Mouse (Mus musculus): ENCODE results near the gene Rnf126. TPM values are rescaled to one million over a fixed set of nuclear protein-coding genes. Genes with fewer than 3 reads are reported as not detected.

Gene Rnf126
- total RNA-seq, 2 experiments from 2014 or later = 90.7 to 95.8 TPM

DNA sequence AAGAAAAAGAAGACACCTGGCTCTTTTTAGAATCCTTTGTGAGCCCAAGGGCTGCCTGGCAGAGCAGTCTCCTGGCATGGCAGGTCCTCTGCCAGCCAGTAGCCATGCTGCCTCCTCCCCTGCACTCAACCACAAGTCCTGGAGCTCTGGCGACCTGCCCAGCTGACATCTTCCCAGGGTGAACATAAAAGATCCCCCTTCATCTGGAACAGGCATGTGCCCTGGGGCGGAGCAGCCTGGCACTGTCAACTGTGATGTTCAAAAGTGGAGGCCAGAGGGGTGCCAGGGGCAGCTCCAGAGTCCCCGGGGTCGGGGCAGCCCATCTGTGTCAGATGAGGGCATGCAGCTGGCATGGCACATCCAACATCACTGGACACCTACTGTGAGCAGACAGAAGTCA, 51.8 kb downstream of the Rnf126 start:
- DNase-seq (ENCODE audit: extremely low spot score in 1 of 2, low spot score in 2 of 2) = peak in 1 of 2 experiments; percentile 81
- intact Hi-C loops (cut with DNase I) = no loop called here

DNA sequence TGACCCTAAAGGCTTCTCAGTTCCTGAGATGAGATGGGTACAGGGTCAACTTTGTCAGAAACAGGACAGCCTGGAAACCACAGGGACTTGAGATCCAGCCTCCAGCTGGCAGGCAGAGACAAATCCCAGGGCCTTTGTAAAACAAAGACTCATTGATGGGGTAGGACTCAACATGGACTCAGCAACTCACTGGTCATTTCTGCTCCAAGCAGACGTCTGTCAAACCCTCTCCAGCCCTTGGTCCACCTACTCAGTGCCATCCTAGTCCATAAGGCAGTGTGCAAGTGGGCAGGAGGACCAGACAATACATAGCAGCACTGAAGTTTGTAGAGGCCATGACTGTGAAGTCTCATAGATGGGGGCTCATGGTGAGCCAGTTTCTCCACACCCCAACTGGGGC, 53.6 kb downstream of the Rnf126 start:
- DNase-seq (ENCODE audit: extremely low spot score in 1 of 2, low spot score in 2 of 2) = peak in 1 of 2 experiments; percentile 34
- intact Hi-C loops (cut with DNase I) = no loop called here

DNA sequence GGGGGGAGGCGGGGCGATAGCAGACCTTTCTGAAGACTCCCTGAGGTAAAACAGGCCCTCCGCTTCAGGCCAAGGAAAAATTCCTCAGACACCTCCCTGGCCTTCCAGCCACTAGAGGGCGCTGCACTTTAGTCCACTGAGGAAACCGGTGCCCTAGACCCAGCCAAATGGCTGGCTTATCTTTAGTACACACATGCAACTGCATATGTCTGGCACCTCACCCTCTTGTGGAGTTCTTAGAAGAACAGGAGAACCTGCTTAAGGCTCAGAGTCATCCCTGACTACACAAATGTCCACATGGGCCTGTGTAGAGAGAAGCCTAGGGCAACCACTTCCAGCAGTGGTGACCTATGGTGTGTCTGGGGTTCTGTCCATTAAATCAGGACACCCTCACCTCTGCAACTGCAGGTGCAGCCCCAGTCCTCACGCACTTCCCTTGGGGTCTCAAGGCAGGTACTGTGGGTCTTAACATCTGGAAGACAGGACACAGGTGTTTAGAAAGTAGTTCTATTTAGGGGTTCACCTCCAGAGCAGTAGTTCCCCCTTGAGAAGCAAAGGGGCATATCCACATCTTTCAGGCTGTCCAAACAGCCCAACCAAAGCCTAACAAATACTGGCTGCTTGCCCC, 54.1 kb downstream of the Rnf126 start:
- intact Hi-C loops (cut with DNase I) = no loop called here
- DNase-seq (ENCODE audit: extremely low spot score in 1 of 2, low spot score in 2 of 2) = peak; percentile 58 to 90

DNA sequence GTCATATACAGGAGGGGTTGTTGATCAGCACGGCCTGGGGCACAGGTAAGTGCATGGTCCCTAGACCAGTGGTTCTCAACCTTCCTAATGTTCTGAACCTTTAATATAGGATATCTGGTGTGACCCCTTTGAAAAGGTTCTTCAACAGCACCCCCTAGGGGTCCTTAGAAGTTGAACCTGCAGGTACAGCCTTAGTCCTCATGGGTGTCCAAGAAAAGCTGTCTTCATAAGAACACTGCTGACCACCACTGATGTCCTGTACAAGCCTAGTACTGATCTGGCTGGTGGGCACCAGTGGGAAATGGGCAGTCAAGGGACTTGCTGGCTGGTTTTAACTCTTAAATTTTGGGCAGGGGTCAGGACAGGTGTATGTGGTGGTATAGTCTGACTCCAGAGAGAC, 54.7 kb downstream of the Rnf126 start:
- intact Hi-C loops (cut with DNase I) = no loop called here
- no peak for DNase-seq (ENCODE audit: extremely low spot score in 1 of 2, low spot score in 2 of 2)

DNA sequence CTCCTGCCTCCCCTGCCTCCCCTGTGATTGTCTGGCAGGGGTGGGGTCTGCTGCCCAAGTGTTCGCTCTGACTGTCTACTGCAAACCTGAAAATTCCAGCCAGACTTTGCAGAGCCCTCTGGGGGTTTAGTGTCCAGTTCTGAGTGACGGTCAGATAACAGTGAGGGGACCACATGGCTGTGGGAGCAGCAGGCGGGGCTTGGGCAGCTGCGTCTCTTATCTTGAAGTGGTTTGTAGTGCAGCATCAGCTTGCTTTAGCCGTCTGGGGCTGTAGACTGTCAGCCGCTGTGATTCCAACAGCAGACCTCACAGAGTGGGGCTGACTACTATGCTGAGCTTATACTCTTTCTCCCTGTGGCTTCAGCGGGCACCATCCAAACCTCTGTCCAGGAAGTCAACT, 57.4 kb downstream of the Rnf126 start:
- intact Hi-C loops (cut with DNase I) = no loop called here
- no peak for DNase-seq (ENCODE audit: extremely low spot score in 1 of 2, low spot score in 2 of 2)

DNA sequence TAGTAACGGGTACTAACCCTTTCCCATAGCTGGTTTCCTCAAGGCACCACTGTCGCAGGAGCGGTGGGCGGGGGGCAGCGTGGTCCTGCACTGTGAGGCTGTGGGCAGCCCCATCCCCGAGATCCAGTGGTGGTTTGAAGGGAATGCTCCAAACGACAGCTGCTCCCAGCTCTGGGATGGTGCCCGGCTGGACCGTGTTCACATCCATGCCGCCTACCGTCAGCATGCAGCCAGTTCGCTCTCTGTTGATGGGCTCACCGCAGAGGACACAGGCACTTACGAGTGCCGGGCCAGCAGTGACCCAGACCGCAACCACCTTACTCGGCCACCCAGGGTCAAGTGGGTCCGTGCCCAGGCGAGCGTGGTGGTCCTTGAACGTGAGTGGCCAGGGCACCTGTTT, 58.1 kb downstream of the Rnf126 start:
- DNase-seq (ENCODE audit: extremely low spot score in 1 of 2, low spot score in 2 of 2) = no peak
- intact Hi-C loops (cut with DNase I) = no loop called here

Other genes starting within 250 kb of the Rnf126 start
- gene Plpp2, start 233.2 kb downstream of the Rnf126 start, total RNA-seq (2021) = 1 to 10 TPM; 3.2 to 3.7 TPM
- 10 to 100 TPM; 47.5 to 50.2 TPM for gene Mier2, start 211.8 kb downstream of the Rnf126 start, total RNA-seq (2021)
- not detected for gene Theg, start 179.6 kb downstream of the Rnf126 start, total RNA-seq (2021)
- 10 to 100 TPM; 13.3 to 14.2 TPM for gene C2cd4c, start 152.9 kb downstream of the Rnf126 start, total RNA-seq (2021)
- gene Shc2, start 129.0 kb downstream of the Rnf126 start, total RNA-seq (2021) = 10 to 100 TPM; 47.1 to 50.7 TPM
- under 1 TPM; 0.39 to 0.73 TPM for gene Odf3l2, start 121.2 kb downstream of the Rnf126 start, total RNA-seq (2021)
- under 1 TPM; 0.47 to 0.49 TPM for gene Madcam1, start 102.4 kb downstream of the Rnf126 start, total RNA-seq (2021)
- 10 to 100 TPM; 69.6 to 72.6 TPM for gene Tpgs1, start 97.6 kb downstream of the Rnf126 start, total RNA-seq (2021)
- 10 to 100 TPM; 64.9 to 66.8 TPM for gene Cdc34, start 84.8 kb downstream of the Rnf126 start, total RNA-seq (2021)
- gene Gzmm, start 77.9 kb downstream of the Rnf126 start, total RNA-seq (2021) = 1 to 10 TPM; 1.2 to 1.5 TPM
- gene Bsg, start 62.5 kb downstream of the Rnf126 start, total RNA-seq (2021) = 100 to 1,000 TPM; 697 to 706 TPM
- gene Hcn2, start 50.3 kb downstream of the Rnf126 start, total RNA-seq (2021) = 10 to 100 TPM; 75.5 to 80.0 TPM
- 10 to 100 TPM; 40.1 to 43.7 TPM for gene Polrmt, start 20.4 kb downstream of the Rnf126 start, total RNA-seq (2021)
- gene Fgf22, start 11.9 kb downstream of the Rnf126 start, total RNA-seq (2021) = 1 to 10 TPM; 1.9 to 3.0 TPM
- 1 to 10 TPM; 1.7 to 2.6 TPM for gene Fstl3, start 10.3 kb upstream of the Rnf126 start, total RNA-seq (2021)
- gene Prss57, start 24.0 kb upstream of the Rnf126 start, total RNA-seq (2021) = under 1 TPM; 0.32 to 0.54 TPM
- 100 to 1,000 TPM; 430 to 432 TPM for gene Palm, start 26.6 kb upstream of the Rnf126 start, total RNA-seq (2021)
- under 1 TPM; 0.30 to 0.51 TPM for gene Misp, start 54.0 kb upstream of the Rnf126 start, total RNA-seq (2021)
- 10 to 100 TPM; 58.2 to 62.2 TPM for gene Ptbp1, start 87.5 kb upstream of the Rnf126 start, total RNA-seq (2021)
- gene Prtn3, start 107.5 kb upstream of the Rnf126 start, total RNA-seq (2021) = 1 to 10 TPM; 4.5 to 5.2 TPM
- gene Plppr3, start 107.7 kb upstream of the Rnf126 start, total RNA-seq (2021) = 100 to 1,000 TPM; 135 to 142 TPM
- not detected for gene Elane, start 119.3 kb upstream of the Rnf126 start, total RNA-seq (2021)
- gene Cfd, start 123.9 kb upstream of the Rnf126 start, total RNA-seq (2021) = not detected
- 10 to 100 TPM; 55.4 to 61.9 TPM for gene Med16, start 142.0 kb upstream of the Rnf126 start, total RNA-seq (2021)
- not detected for gene Gm26602, start 143.9 kb upstream of the Rnf126 start, total RNA-seq (2021)
- 1 to 10 TPM; 6.8 to 8.4 TPM for gene Kiss1r, start 150.0 kb upstream of the Rnf126 start, total RNA-seq (2021)
- 100 to 1,000 TPM; 389 to 406 TPM for gene R3hdm4, start 154.3 kb upstream of the Rnf126 start, total RNA-seq (2021)
- gene Arid3a, start 160.1 kb upstream of the Rnf126 start, total RNA-seq (2021) = 1 to 10 TPM; 6.0 to 7.1 TPM
- 10 to 100 TPM; 46.2 to 49.9 TPM for gene Wdr18, start 193.2 kb upstream of the Rnf126 start, total RNA-seq (2021)
- gene Grin3b, start 203.8 kb upstream of the Rnf126 start, total RNA-seq (2021) = under 1 TPM; 0.24 to 0.28 TPM
- 100 to 1,000 TPM; 136 TPM for gene Tmem259, start 217.4 kb upstream of the Rnf126 start, total RNA-seq (2021)
- gene Cnn2, start 221.6 kb upstream of the Rnf126 start, total RNA-seq (2021) = 10 to 100 TPM in 1 of 2 experiments, 1 to 10 TPM in 1; 8.9 to 12.4 TPM
- gene Abca7, start 229.5 kb upstream of the Rnf126 start, total RNA-seq (2021) = 1 to 10 TPM; 8.5 to 9.8 TPM
- 1 to 10 TPM; 3.3 to 4.5 TPM for gene Arhgap45, start 249.7 kb upstream of the Rnf126 start, total RNA-seq (2021)